Mouse (Mus musculus): ENCODE results near the gene Mcf2l. TPM values are rescaled to one million over a fixed set of nuclear protein-coding genes. Genes with fewer than 3 reads are reported as not detected.

Mcf2l gene
- polyA plus RNA-seq, 1 experiment from 2014 or later = 22.4 TPM

DNA sequence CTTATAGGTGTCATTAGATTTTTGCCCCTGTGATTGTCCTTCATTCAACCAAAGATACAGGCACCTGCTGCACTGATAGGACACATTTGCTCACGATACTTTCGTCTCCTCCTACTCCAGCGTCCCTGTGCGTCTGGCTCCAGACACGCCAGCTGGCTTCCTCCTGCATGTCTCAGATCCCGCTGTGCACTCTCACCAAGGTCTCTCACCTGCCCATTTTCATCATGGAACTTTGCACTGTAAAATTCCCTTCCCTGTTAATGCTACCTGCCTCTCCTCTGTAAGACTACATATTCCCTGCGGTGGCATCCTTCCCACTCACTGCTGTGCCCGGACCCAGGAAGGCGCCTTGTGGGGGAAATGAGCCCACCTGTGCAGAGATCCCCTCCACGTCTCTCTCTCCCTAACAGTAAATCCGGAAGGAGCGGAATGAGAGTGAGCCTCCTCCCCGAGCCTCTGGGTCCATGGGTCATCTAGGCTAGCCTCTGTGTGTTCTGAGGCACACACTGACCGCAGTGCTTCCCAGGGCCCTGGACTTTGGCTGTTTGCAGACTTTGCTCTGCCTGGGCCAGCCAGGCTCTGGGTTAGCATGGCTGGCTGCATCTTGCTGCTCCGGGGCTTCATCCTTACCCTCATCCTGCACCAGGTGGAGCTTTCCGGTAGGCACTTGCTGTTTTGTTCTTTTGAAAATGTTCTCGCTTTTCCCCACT, 187.0 kb downstream of the Mcf2l start, which contains the start of gene Proz:
Gene Proz (plus strand): TSS at position 474 of the 710 bp plus-strand sequence.
- no peak within 1 kb of the TSS for H3K4me2 ChIP-seq (replicated peaks; ENCODE audit: low read depth, low read length)
- H3K9ac ChIP-seq (ENCODE audit: low read depth, low read length) = no peak within 1 kb of the TSS
- no peak within 1 kb of the TSS for H3K27ac ChIP-seq (ENCODE audit: low read depth, low read length)
- no peaks in the 10 kb centered on the region for H3K36me3 ChIP-seq (ENCODE audit: control insufficient read depth, insufficient read depth, low read length)
- H3K9me3 ChIP-seq (ENCODE audit: control insufficient read depth, low read length) = no peaks in the 10 kb centered on the region
- no peak within 1 kb of the TSS for H3K4me3 ChIP-seq (ENCODE audit: low read length)
- 80% methylated on average over 17 of the region's 17 CpGs for WGBS
- ATAC-seq (ENCODE audit: low FRiP score, low TSS enrichment) = no peak
- H3K4me1 ChIP-seq (ENCODE audit: control insufficient read depth, insufficient read depth, low read length) = no peaks in the 10 kb centered on the region
- H3K27me3 ChIP-seq (ENCODE audit: control insufficient read depth, insufficient read depth, low read length) = no peaks in the 10 kb centered on the region

DNA sequence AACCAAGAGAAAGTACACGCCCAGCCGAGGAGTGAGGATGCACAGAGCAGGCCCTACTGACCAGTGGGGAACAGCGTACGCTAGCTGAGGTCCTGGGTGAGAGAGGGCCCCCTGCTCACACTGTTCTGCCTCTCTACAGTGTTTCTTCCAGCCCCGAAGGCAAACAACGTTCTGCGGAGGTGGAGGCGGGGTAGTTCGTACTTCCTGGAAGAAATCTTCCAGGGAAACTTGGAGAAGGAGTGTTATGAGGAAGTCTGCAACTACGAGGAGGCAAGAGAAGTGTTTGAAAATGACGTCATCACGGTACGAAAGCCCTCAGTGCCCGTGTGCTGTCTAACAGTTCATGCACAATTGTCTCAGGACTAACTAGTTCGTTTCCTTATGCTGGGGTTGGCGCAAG, 189.5 kb downstream of the Mcf2l start:
- no peaks in the 10 kb centered on the region for H3K36me3 ChIP-seq (ENCODE audit: control insufficient read depth, insufficient read depth, low read length)
- no peak overlapping the region for H3K9ac ChIP-seq (ENCODE audit: low read depth, low read length)
- no peak overlapping the region for H3K4me2 ChIP-seq (replicated peaks; ENCODE audit: low read depth, low read length)
- H3K27me3 ChIP-seq (ENCODE audit: control insufficient read depth, insufficient read depth, low read length) = no peaks in the 10 kb centered on the region
- WGBS = 71% methylated on average over 16 of the region's 16 CpGs
- no peak overlapping the region for H3K27ac ChIP-seq (ENCODE audit: low read depth, low read length)
- no peak for ATAC-seq (ENCODE audit: low FRiP score, low TSS enrichment)
- H3K4me1 ChIP-seq (ENCODE audit: control insufficient read depth, insufficient read depth, low read length) = no peaks in the 10 kb centered on the region
- no peaks in the 10 kb centered on the region for H3K9me3 ChIP-seq (ENCODE audit: control insufficient read depth, low read length)
- no peak overlapping the region for H3K4me3 ChIP-seq (ENCODE audit: low read length)

Small RNAs within 50 kb of the gene (microRNA-seq; reads per million reads assigned to microRNA genes)
- gene Gm38671 = not detected

Other genes with a start within 250 kb of the Mcf2l start
- gene Tubgcp3, start 201.6 kb upstream of the Mcf2l start, polyA plus RNA-seq (2014; fragmentation: Nextera tagmentation; extraction: Ambion mirVana) = 33.4 and 52.7 TPM in 2 replicates
- 16.8 and 18.5 TPM in 2 replicates for gene Atp11a, start 116.8 kb upstream of the Mcf2l start, polyA plus RNA-seq (2014; fragmentation: Nextera tagmentation; extraction: Ambion mirVana)
- gene F7, start 152.2 kb downstream of the Mcf2l start, polyA plus RNA-seq (2014; fragmentation: Nextera tagmentation; extraction: Ambion mirVana) = not detected in 2 replicates
- 0.34 and 0.43 TPM in 2 replicates for gene F10, start 163.5 kb downstream of the Mcf2l start, polyA plus RNA-seq (2014; fragmentation: Nextera tagmentation; extraction: Ambion mirVana)
- gene Proz, start 187.1 kb downstream of the Mcf2l start, polyA plus RNA-seq (2014; fragmentation: Nextera tagmentation; extraction: Ambion mirVana) = 0.43 and 0.51 TPM in 2 replicates
- 36.2 and 50.3 TPM in 2 replicates for gene Pcid2, start 231.7 kb downstream of the Mcf2l start, polyA plus RNA-seq (2014; fragmentation: Nextera tagmentation; extraction: Ambion mirVana)
- 60.3 and 110 TPM in 2 replicates for gene Cul4a, start 231.8 kb downstream of the Mcf2l start, polyA plus RNA-seq (2014; fragmentation: Nextera tagmentation; extraction: Ambion mirVana)